Mouse (Mus musculus): ENCODE measurements around the gene Bbs12.

GRCm38 (mm10) chr3:37280871-37281270 lies 31.5 kb upstream of the Bbs12 start:
- TF ChIP-seq CTCF (IDR thresholded peaks at IDR 0.05; ENCODE audit: insufficient read depth, low read length), result no peak
- TF ChIP-seq POLR2A (IDR thresholded peaks at IDR 0.05; ENCODE audit: borderline replicate concordance, extremely low read depth, low read depth, low read length), result no peak
